Mouse (Mus musculus): ENCODE measurements at regions not wholly inside any gene's neighbourhood (a gene's known extent, or its start where the extent isn't known, plus 50 kb on each side); places are given as distances from the start of the nearest gene placed in this dataset.

DNA sequence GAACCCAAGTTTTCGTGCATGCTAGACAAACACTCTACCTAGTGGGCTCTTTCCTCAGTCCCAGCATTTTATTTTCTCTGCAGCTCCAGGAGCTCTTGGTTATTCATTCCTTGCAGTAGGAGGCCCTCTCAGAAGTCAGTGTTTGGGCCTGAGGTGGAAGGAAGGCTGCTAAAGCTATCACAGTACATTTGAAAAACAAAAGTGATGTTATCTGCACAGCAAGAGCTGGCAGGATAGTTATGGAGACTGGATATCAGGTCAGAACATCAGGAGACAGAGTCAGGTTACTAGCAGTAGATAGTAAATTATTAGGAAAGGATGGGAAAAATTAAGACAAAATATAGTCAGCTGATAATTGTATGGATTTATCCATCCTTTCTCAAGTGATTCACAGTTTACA is 152.2 kb downstream of the Mtx2 start:
- no peak for DNase-seq (ENCODE audit: inconsistent ontology term)

GRCm38 (mm10) chr2:74981856-74982255 is 156.3 kb downstream of the Mtx2 start:
- DNase-seq (ENCODE audit: inconsistent ontology term), result peak; percentile 22

DNA sequence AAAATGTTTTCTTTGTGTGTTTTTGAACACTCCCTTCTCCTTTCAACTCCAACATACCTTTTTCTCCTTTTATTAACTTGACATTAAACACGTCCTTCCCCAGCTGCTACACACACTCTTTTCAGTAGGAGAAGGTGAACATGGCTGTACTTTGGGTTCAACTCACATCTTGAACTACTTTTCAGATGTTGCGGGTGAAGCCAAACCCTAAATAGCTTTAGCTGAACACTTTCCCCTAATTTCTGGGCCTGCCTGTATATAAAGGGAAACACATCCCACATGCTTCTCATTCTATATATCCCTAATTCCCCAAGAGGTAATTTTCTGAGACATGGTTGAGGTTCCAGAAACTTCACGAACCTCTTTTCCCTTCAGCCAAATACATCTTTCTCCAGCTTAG is 168.2 kb downstream of the Mtx2 start:
- no peak for DNase-seq (ENCODE audit: inconsistent ontology term)

GRCm38 (mm10) chr2:74994998-74995397 is 169.4 kb downstream of the Mtx2 start:
- no peak for DNase-seq (ENCODE audit: inconsistent ontology term)

DNA sequence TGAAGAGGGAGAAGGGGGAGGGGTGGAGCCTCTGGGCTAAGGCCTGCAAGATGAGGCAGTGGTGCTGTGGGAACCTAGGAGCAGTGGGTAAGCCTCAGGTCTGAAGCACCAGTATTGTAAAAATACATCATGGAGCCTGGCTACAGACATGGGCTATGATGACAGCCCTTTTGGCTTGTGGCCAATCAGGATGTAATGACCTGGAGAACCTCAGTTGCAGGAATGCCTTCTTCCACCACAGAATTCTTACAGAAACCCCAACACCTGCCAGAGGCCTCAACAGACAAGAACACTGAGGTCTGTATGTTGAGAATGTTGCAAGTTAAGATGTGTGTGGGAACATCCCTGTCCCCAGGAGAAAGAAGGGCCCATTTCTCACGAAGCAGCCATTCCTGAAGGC is 172.1 kb downstream of the Mtx2 start:
- DNase-seq (ENCODE audit: inconsistent ontology term), result no peak

GRCm38 (mm10) chr2:75000368-75000796 is 174.8 kb downstream of the Mtx2 start:
- no peak for DNase-seq (ENCODE audit: inconsistent ontology term)

GRCm38 (mm10) chr2:75002562-75002961 is 177.0 kb downstream of the Mtx2 start:
- peak; percentile 53 for DNase-seq (ENCODE audit: inconsistent ontology term)

DNA sequence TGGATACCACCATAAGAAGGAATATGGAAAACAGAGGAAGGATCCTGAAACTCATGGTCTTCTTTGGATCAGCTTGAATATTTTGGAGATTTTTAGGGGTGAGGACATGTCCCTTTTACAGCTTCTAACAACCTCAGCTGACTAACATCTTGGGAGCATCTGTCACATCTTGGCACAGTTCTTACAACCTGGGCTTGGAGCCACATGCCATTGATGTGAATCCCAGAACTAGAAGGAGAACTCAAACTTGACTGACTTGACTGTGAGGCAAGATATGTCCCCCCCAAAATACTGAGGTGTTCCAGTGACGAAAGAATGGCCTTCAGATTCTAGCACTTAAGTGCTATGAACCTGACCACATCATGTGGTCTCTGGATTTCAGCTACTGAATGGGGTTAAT is 182.5 kb downstream of the Mtx2 start:
- peak; percentile 26 for DNase-seq (ENCODE audit: inconsistent ontology term)

- no peak for DNase-seq (ENCODE audit: inconsistent ontology term)
Measured at GRCm38 (mm10) chr2:75010647-75011046, 185.0 kb downstream of the Mtx2 start.

- DNase-seq (ENCODE audit: inconsistent ontology term), result no peak
Measured at GRCm38 (mm10) chr2:75012046-75012445, 186.4 kb downstream of the Mtx2 start.

DNA sequence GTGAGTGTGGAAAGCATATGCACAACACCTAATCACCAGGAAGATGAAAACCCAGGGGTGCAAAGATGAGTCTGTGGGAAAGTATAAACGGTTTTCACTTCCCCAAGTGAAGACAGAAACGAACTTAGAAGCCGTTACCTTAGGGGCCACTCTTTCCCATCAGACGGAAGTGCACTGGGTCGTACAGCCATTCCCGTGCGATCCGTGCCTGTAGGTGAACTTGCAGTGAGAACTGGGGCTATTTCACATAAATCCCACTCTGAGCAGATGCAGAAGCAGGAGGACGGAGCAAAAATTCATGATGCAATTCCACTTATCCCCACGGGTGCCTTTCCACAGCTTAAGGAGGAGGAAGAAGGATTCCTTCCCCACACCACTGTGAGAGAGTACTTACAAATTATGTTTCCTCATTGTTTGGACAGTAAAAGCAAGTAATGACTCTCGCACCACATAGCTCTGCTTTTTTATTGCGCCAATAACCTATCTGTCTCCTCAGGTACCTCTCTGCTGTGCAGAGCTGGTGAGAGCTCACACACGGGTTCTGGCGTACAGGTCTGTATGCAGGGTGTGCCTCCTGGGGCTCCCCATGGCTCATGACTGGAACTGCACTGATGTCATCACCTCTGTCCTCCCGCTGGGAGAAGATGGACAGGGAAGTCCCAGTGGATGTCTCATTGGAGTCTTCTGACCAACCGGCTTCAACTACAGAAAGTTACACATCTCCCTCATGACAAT is 189.6 kb downstream of the Mtx2 start:
- DNase-seq (ENCODE audit: inconsistent ontology term), result no peak

DNA sequence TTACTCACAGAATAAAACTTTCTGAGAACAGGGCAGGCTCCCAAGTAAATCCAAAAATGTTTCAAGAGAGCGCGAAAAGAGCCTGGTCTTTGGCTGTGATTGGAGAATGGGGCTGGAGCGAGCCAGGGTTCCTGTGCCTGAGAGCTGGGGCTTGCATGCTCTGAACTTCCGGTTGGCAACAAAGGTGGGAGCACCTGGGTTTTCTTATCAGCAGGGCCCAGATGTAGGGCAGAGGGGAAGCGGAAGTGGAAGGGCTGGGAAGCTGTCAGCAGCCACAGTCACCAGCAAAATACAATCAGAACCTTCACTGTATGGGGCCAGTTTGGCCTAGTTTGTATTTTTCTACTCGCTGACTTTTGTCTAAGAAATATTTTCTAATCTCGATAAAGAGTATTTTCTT is 193.9 kb downstream of the Mtx2 start:
- DNase-seq (ENCODE audit: inconsistent ontology term), result no peak

GRCm38 (mm10) chr2:75021639-75022038 is 196.0 kb downstream of the Mtx2 start:
- DNase-seq (ENCODE audit: inconsistent ontology term), result no peak

GRCm38 (mm10) chr2:75028151-75028550 is 202.5 kb downstream of the Mtx2 start:
- no peak for DNase-seq (ENCODE audit: inconsistent ontology term)

GRCm38 (mm10) chr2:75029089-75029693 is 203.6 kb downstream of the Mtx2 start:
- DNase-seq (ENCODE audit: inconsistent ontology term), result no peak

- DNase-seq (ENCODE audit: inconsistent ontology term), result no peak
Measured at GRCm38 (mm10) chr2:75034708-75035107, 209.1 kb downstream of the Mtx2 start.

DNA sequence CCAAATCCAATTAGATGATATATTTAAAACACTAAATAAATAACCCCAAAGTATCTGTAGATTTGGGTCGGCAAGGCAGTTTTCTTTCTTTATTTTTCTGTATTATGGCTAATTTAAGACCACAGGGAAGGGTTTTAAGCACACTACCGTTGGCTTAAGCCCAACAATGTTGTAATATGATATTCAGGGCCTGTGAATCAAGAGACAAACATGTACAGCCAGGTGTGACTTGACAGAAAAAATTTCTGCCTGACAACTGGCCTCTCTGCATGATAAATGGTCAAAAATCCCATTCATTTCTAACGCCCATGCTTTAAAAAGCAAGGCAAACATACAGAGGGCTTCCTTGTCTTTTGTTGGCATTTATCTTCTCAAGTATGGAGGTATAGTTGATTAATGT is 213.5 kb downstream of the Mtx2 start:
- DNase-seq (ENCODE audit: inconsistent ontology term), result no peak

- DNase-seq (ENCODE audit: inconsistent ontology term), result peak; percentile 49
Measured at GRCm38 (mm10) chr2:75046892-75047291, 221.3 kb downstream of the Mtx2 start.

GRCm38 (mm10) chr2:75048071-75048470 is 222.5 kb downstream of the Mtx2 start:
- no peak for DNase-seq (ENCODE audit: inconsistent ontology term)

DNA sequence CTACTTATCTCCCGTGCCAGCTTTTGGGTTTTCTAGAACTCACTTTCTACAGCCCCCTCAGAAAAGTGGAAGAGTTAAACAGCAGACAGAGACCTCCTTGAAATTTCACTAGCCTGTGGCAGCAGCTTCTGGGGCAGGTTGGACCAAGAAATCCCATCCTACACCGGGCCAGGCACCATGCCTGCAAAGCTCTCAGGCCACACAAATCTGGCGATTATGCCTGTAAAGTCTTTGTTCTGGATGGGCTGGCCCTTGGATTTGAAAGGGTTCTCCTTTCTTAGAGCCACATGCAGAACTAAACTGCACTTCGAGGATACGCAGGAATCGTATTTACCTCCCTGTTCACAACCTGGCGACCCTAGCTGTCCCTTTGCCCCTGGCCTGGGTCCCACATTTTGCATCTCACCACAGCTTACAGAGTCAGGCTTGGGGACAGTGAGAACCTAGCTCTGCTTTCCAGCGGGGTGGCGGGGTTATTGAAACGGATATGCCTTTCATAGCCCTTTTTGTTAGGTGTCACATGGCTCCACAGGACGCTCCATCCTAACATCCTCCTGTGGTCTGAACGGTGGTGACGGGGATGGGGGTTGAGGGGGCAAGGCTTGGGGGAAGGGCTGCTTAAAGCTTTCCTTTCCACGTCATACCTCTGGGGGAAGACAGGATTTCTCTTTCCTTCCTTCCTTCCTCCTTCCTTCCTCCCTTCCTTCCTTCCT is 229.0 kb downstream of the Mtx2 start:
- peak; percentile 5 for DNase-seq (ENCODE audit: inconsistent ontology term)

DNA sequence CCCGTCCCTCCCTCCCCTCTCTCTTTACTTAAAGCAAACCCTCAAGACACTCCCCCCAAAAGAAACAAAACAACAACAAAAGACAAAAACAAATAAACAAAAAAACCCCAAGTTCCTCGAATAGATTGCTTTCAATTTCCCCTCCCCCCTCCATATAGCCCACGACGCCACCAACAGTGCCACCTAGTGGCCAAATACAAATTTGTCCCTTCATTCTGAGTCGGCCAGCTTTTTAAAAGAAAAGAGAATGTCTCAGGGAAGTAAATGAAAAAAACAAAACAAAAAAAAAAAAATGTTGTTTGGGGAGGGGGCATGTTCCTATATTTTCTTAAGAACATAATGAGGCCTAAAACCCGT is 229.6 kb downstream of the Mtx2 start:
- peak; percentile 40 for DNase-seq (ENCODE audit: inconsistent ontology term)

- no peak for DNase-seq (ENCODE audit: inconsistent ontology term)
Measured at GRCm38 (mm10) chr2:75061009-75061408, 235.4 kb downstream of the Mtx2 start.

All from Muller cell, postnatal 12 days (primary cell).